Mouse (Mus musculus) E14TG2a.4 (cell line): Measurements from ENCODE around the gene Gm17651.

Experiments
- CTCF ChIP-seq: conservative IDR thresholded peaks from 2 replicates; pipeline ENCODE4 v1.5.1; 2014; ENCODE audit warnings: low read length
- POU5F1 ChIP-seq: IDR thresholded peaks from 2 replicates; pipeline ENCODE4 v1.6.1; 2014; ENCODE audit warnings: low read length, borderline replicate concordance

DNA sequence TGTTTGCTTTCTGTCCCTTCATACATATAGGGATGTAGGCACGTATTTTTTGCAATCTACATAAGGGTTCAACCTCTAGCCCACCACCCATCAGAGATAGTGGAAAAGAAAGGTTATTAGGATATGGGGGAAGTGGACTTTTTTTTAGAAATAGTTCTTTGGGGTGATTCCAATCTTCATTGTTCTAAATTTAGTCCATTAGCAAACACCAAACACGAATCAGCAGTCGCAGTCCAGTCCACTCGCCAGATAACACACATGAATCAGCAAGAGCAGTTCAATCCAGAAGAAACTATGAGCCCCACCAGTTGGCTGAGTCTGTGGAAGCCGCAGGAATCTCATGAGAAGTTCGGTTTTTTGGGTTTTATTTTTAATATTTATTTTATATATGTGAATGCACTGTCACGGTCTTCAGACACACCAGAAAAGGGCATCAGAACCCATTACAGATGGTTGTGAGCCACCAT, at the start of gene Gm17651:
- TF ChIP-seq CTCF (no peak), POU5F1 (no peak)
